Mouse (Mus musculus) C2C12 (cell line): ENCODE data around the gene Aifm2.

Source experiments
- CTCF ChIP-seq: IDR thresholded peaks from one replicate; pipeline ENCODE4 v1.5.1; 2011; ENCODE audit not compliant: control insufficient read depth, insufficient read depth, insufficient read length
- USF1 ChIP-seq: IDR thresholded peaks from one replicate; pipeline ENCODE4 v1.6.1; 2011; ENCODE audit warnings: low read depth, mild to moderate bottlenecking, control low read depth, moderate library complexity

- TF ChIP-seq CTCF, result no peak
- TF ChIP-seq USF1, result no peak
These were observed 44.3 kb upstream of the Aifm2 start for GRCm38 (mm10) chr10:61670758-61671157.
